Mouse (Mus musculus): ENCODE results near the gene Smagp.

GRCm38 (mm10) chr15:100641226-100641810, 4.6 kb upstream of the Smagp start:
- TF ChIP-seq CTCF (IDR thresholded peaks at IDR 0.05; ENCODE audit: low read depth) (no peak), EP300 (optimal IDR thresholded peaks at IDR 0.05) (no peak)

All from stomach, postnatal 0 days (tissue).